Mouse (Mus musculus): ENCODE measurements at regions not wholly inside any gene's neighbourhood (a gene's known extent, or its start where the extent isn't known, plus 50 kb on each side); places are given as distances from the start of the nearest gene placed in this dataset.

GRCm38 (mm10) chr17:51683318-51683717 lies 149.8 kb downstream of the Satb1 start:
- no peak for ATAC-seq (ENCODE audit: extremely low read depth, insufficient number of reproducible peaks, low FRiP score, poor library complexity, severe bottlenecking)

GRCm38 (mm10) chr17:51682368-51682767 lies 150.7 kb downstream of the Satb1 start:
- no peak for ATAC-seq (ENCODE audit: extremely low read depth, insufficient number of reproducible peaks, low FRiP score, poor library complexity, severe bottlenecking)

GRCm38 (mm10) chr17:51677451-51677850 lies 155.6 kb downstream of the Satb1 start:
- ATAC-seq (ENCODE audit: extremely low read depth, insufficient number of reproducible peaks, low FRiP score, poor library complexity, severe bottlenecking) = no peak

- ATAC-seq (ENCODE audit: extremely low read depth, insufficient number of reproducible peaks, low FRiP score, poor library complexity, severe bottlenecking) = no peak
Measured at GRCm38 (mm10) chr17:51658408-51658807, 174.7 kb downstream of the Satb1 start.

GRCm38 (mm10) chr17:51653881-51654280 lies 179.2 kb downstream of the Satb1 start:
- no peak for ATAC-seq (ENCODE audit: extremely low read depth, insufficient number of reproducible peaks, low FRiP score, poor library complexity, severe bottlenecking)

GRCm38 (mm10) chr17:51651880-51652279 lies 181.2 kb downstream of the Satb1 start:
- no peak for ATAC-seq (ENCODE audit: extremely low read depth, insufficient number of reproducible peaks, low FRiP score, poor library complexity, severe bottlenecking)

GRCm38 (mm10) chr17:51649213-51649815 lies 183.8 kb downstream of the Satb1 start:
- no peak for ATAC-seq (ENCODE audit: extremely low read depth, insufficient number of reproducible peaks, low FRiP score, poor library complexity, severe bottlenecking)

- ATAC-seq (ENCODE audit: extremely low read depth, insufficient number of reproducible peaks, low FRiP score, poor library complexity, severe bottlenecking) = no peak
Measured at GRCm38 (mm10) chr17:51646416-51646815, 186.7 kb downstream of the Satb1 start.

- no peak for ATAC-seq (ENCODE audit: extremely low read depth, insufficient number of reproducible peaks, low FRiP score, poor library complexity, severe bottlenecking)
Measured at GRCm38 (mm10) chr17:51645866-51646265, 187.2 kb downstream of the Satb1 start.

GRCm38 (mm10) chr17:51642682-51643081 lies 190.4 kb downstream of the Satb1 start:
- no peak for ATAC-seq (ENCODE audit: extremely low read depth, insufficient number of reproducible peaks, low FRiP score, poor library complexity, severe bottlenecking)

- no peak for ATAC-seq (ENCODE audit: extremely low read depth, insufficient number of reproducible peaks, low FRiP score, poor library complexity, severe bottlenecking)
Measured at GRCm38 (mm10) chr17:51635913-51636312, 197.2 kb downstream of the Satb1 start.

- ATAC-seq (ENCODE audit: extremely low read depth, insufficient number of reproducible peaks, low FRiP score, poor library complexity, severe bottlenecking) = no peak
Measured at GRCm38 (mm10) chr17:51631574-51631973, 201.5 kb downstream of the Satb1 start.

- ATAC-seq (ENCODE audit: extremely low read depth, insufficient number of reproducible peaks, low FRiP score, poor library complexity, severe bottlenecking) = no peak
Measured at GRCm38 (mm10) chr17:51620528-51620927, 212.6 kb downstream of the Satb1 start.

- ATAC-seq (ENCODE audit: extremely low read depth, insufficient number of reproducible peaks, low FRiP score, poor library complexity, severe bottlenecking) = no peak
Measured at GRCm38 (mm10) chr17:51585263-51585662, 247.8 kb downstream of the Satb1 start.

- ATAC-seq (ENCODE audit: extremely low read depth, insufficient number of reproducible peaks, low FRiP score, poor library complexity, severe bottlenecking) = no peak
Measured at GRCm38 (mm10) chr17:51583984-51584880, 248.9 kb downstream of the Satb1 start.

GRCm38 (mm10) chr17:51583277-51583676 lies 249.8 kb downstream of the Satb1 start:
- no peak for ATAC-seq (ENCODE audit: extremely low read depth, insufficient number of reproducible peaks, low FRiP score, poor library complexity, severe bottlenecking)

GRCm38 (mm10) chr17:51555854-51556253 lies 277.2 kb downstream of the Satb1 start:
- no peak for ATAC-seq (ENCODE audit: extremely low read depth, insufficient number of reproducible peaks, low FRiP score, poor library complexity, severe bottlenecking)

- no peak for ATAC-seq (ENCODE audit: extremely low read depth, insufficient number of reproducible peaks, low FRiP score, poor library complexity, severe bottlenecking)
Measured at GRCm38 (mm10) chr17:51554446-51554845, 278.6 kb downstream of the Satb1 start.

GRCm38 (mm10) chr17:51552277-51553015 lies 280.6 kb downstream of the Satb1 start:
- no peak for ATAC-seq (ENCODE audit: extremely low read depth, insufficient number of reproducible peaks, low FRiP score, poor library complexity, severe bottlenecking)

- no peak for ATAC-seq (ENCODE audit: extremely low read depth, insufficient number of reproducible peaks, low FRiP score, poor library complexity, severe bottlenecking)
Measured at GRCm38 (mm10) chr17:51546999-51547398, 286.1 kb downstream of the Satb1 start.
